Mouse (Mus musculus) B cell, adult 62 days (primary cell): ENCODE measurements around the gene Lig4. TPM values are rescaled to one million over a fixed set of nuclear protein-coding genes. Genes with fewer than 3 reads are reported as not detected.

Experiments
- total RNA-seq: library from RNA; stranded (reverse); gene quantifications from 4 replicates; pipeline ENCODE4 v1.2.4, GENCODE M21; 2023

The Lig4 gene
- 6.6 to 9.7 TPM (median 8.1 TPM) in 4 replicates for total RNA-seq

DNA sequence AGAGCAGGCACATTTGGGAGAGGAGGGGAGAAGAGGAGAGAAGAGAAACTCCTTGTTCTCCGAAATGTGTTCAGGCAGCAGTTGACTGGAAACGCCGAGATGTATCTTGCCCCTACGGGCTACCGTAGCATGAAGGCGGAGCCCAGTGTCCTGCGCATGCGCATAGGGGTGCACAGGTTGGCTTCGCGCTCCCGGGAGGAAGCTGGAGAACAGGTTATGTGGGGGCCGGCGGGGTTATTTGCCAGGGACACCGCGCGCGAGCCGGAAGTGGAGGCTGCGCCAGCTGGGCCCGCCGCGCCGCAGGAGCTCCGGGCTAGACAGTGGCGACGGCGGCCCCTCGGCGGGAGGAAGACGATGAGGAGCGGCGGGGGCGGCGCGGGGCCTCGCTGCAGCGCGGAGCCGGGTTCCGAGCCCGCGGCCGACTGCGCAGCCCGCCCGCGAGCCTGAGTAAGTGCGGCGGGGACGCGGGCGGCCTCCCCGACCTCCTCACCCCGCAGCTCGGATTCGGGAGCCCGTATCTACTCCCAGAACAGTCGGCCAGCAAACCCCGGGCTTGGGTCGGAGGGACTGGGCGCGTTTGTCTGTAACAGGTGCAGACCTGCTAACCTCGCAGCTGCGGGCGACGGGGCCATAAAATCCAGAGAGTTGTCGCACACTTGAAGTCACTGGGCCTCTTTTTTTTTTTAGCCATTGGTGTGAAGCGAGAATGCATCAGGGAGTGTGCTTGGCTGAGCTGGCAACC lies at the start of gene Lig4, which contains the start of gene Abhd13:
TSS of gene Lig4 (minus strand) at position 114 of the 742 bp plus-strand sequence.
TSS of gene Abhd13 (plus strand) at position 135 of the 742 bp plus-strand sequence.

DNA sequence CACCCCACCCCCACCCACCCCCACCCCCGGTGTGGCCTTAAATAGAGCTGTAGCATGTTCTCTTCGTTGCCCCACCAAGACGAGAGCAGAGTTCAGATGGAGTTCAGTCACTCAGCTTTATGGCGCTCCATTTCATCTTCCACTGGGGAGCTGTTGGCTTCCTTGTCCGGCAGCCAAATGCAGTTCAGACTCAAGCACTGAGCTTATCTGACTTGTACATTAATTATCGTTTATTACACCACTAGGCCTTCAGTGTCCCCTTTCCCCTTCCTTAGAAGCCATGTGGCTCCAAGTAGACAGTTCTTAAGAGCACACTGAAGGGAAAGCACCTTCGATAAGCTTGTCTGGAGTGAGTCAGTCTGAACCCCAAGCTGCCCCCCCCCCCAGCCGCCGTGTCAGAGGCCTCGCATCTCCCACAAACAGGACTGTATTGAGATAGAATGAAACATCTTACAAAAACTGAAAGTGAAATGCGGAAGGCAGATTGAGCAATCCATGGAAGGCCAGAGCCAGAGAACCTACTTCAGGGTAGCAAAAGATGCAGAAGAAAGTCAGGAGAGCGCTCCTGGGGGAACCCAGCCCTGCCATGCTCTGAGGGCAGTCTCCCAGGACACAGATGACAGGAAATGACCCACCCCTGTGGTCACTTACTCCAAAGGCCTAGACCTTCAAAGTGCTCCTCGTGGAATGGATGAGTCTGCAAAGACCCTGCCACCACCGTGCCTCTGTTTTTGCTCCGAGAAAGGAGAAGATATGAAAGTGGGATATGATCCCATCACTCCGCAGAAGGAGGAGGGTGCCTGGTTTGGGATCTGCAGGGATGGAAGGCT lies 28.9 kb upstream of the Lig4 start, which contains the start of gene Tnfsf13b:
TSS of gene Tnfsf13b (plus strand) at position 312 of the 830 bp plus-strand sequence.

Other genes starting within 250 kb of the Lig4 start
- gene Fam155a, start 206.5 kb downstream of the Lig4 start, total RNA-seq = not detected in 4 replicates
- not detected in 4 replicates for gene Gm10217, start 113.4 kb downstream of the Lig4 start, total RNA-seq
- gene Abhd13, start within 50 bp of the Lig4 start, total RNA-seq = 16.0 to 17.7 TPM (median 16.6 TPM) in 4 replicates
- 1.1 to 2.6 TPM (median 1.4 TPM) in 4 replicates for gene Tnfsf13b, start 28.8 kb upstream of the Lig4 start, total RNA-seq
- not detected in 4 replicates for gene Myo16, start 176.2 kb upstream of the Lig4 start, total RNA-seq